Mouse (Mus musculus): ENCODE measurements around the gene Ssu2. TPM values are rescaled to one million over a fixed set of nuclear protein-coding genes. Genes with fewer than 3 reads are reported as not detected.

Ssu2 gene
- 2.0 and 2.6 TPM in 2 replicates for polyA plus RNA-seq (2015; fragmentation: Nextera tagmentation; extraction: Ambion mirVana)

GRCm38 (mm10) chr6:112387947-112388346 is at the start of gene Ssu2:
TSS of gene Ssu2 (minus strand) at chr6:112388023.
- WGBS: 76% methylated on average over 9 of the region's 9 CpGs
- H3K27ac ChIP-seq: no peak within 1 kb of the TSS
- no peaks in the 10 kb centered on the region for H3K9me3 ChIP-seq
- no peak within 1 kb of the TSS for H3K4me2 ChIP-seq (replicated peaks)
- no peak for ATAC-seq (ENCODE audit: low FRiP score, low read depth)
- H3K27me3 ChIP-seq: peaks cover 4% of the 10 kb centered on the region; the same call in 1 of the 2 replicates
- H3K36me3 ChIP-seq: no peaks in the 10 kb centered on the region
- H3K9ac ChIP-seq: no peak within 1 kb of the TSS
- peaks cover 7% of the 10 kb centered on the region for H3K4me1 ChIP-seq
- no peak within 1 kb of the TSS for H3K4me3 ChIP-seq

GRCm38 (mm10) chr6:112426018-112426732 is 38.4 kb upstream of the Ssu2 start:
- Histone ChIP-seq H3K27ac (no peak overlapping the region), H3K4me2 (replicated peaks) (no peak overlapping the region), H3K9ac (no peak overlapping the region), H3K9me3 (0 out of 2 replicates have a peak, but pooled peaks cover 10% of the 10 kb centered on the region), H3K4me1 (no peaks in the 10 kb centered on the region), H3K4me3 (no peak overlapping the region), H3K36me3 (no peaks in the 10 kb centered on the region), H3K27me3 (no peaks in the 10 kb centered on the region)
- no peak for ATAC-seq (ENCODE audit: low FRiP score, low read depth)
- WGBS: 74% methylated on average over 6 of the region's 6 CpGs

GRCm38 (mm10) chr6:112423746-112424501 is 36.1 kb upstream of the Ssu2 start:
- H3K27ac ChIP-seq: no peak overlapping the region
- no peaks in the 10 kb centered on the region for H3K36me3 ChIP-seq
- H3K4me2 ChIP-seq (replicated peaks): no peak overlapping the region
- H3K4me1 ChIP-seq: no peaks in the 10 kb centered on the region
- H3K27me3 ChIP-seq: no peaks in the 10 kb centered on the region
- no peak overlapping the region for H3K9ac ChIP-seq
- no peak overlapping the region for H3K4me3 ChIP-seq
- ATAC-seq (ENCODE audit: low FRiP score, low read depth): no peak
- 79% methylated on average over 8 of the region's 8 CpGs for WGBS
- H3K9me3 ChIP-seq: 0 out of 2 replicates have a peak, but pooled peaks cover 10% of the 10 kb centered on the region

- Histone ChIP-seq H3K27me3 (no peaks in the 10 kb centered on the region), H3K4me3 (no peak overlapping the region), H3K9ac (no peak overlapping the region), H3K4me1 (no peaks in the 10 kb centered on the region), H3K36me3 (no peaks in the 10 kb centered on the region), H3K4me2 (replicated peaks) (no peak overlapping the region), H3K27ac (no peak overlapping the region), H3K9me3 (0 out of 2 replicates have a peak, but pooled peaks cover 10% of the 10 kb centered on the region)
- 93% methylated on average over 1 of the region's 1 CpGs for WGBS
- ATAC-seq (ENCODE audit: low FRiP score, low read depth): no peak
Observed at GRCm38 (mm10) chr6:112420883-112421282, 33.1 kb upstream of the Ssu2 start.

- Histone ChIP-seq H3K4me2 (replicated peaks) (no peak overlapping the region), H3K4me3 (no peak overlapping the region), H3K27me3 (no peaks in the 10 kb centered on the region), H3K9ac (no peak overlapping the region), H3K27ac (no peak overlapping the region), H3K4me1 (no peaks in the 10 kb centered on the region), H3K36me3 (no peaks in the 10 kb centered on the region), H3K9me3 (0 out of 2 replicates have a peak, but pooled peaks cover 10% of the 10 kb centered on the region)
- 80% methylated on average over 9 of the region's 9 CpGs for WGBS
- no peak for ATAC-seq (ENCODE audit: low FRiP score, low read depth)
Observed at GRCm38 (mm10) chr6:112419333-112419732, 31.5 kb upstream of the Ssu2 start.

- H3K27ac ChIP-seq: no peak overlapping the region
- 68% methylated on average over 5 of the region's 5 CpGs for WGBS
- no peaks in the 10 kb centered on the region for H3K4me1 ChIP-seq
- H3K27me3 ChIP-seq: no peaks in the 10 kb centered on the region
- no peaks in the 10 kb centered on the region for H3K36me3 ChIP-seq
- no peak overlapping the region for H3K4me2 ChIP-seq (replicated peaks)
- H3K9ac ChIP-seq: no peak overlapping the region
- no peak for ATAC-seq (ENCODE audit: low FRiP score, low read depth)
- no peaks in the 10 kb centered on the region for H3K9me3 ChIP-seq
- H3K4me3 ChIP-seq: no peak overlapping the region
Observed at GRCm38 (mm10) chr6:112404111-112404510, 16.3 kb upstream of the Ssu2 start.

- Histone ChIP-seq H3K9me3 (no peaks in the 10 kb centered on the region), H3K27ac (no peak overlapping the region), H3K4me2 (replicated peaks) (no peak overlapping the region), H3K36me3 (no peaks in the 10 kb centered on the region), H3K9ac (no peak overlapping the region), H3K4me3 (no peak overlapping the region), H3K4me1 (no peaks in the 10 kb centered on the region), H3K27me3 (no peaks in the 10 kb centered on the region)
- WGBS: 77% methylated on average over 12 of the region's 12 CpGs
- peak; percentile 68 for ATAC-seq (ENCODE audit: low FRiP score, low read depth)
Observed at GRCm38 (mm10) chr6:112401953-112402683, 14.3 kb upstream of the Ssu2 start.

- Histone ChIP-seq H3K4me3 (no peak overlapping the region), H3K4me2 (replicated peaks) (no peak overlapping the region), H3K27me3 (no peaks in the 10 kb centered on the region), H3K27ac (no peak overlapping the region), H3K36me3 (no peaks in the 10 kb centered on the region), H3K9ac (no peak overlapping the region), H3K9me3 (no peaks in the 10 kb centered on the region), H3K4me1 (no peaks in the 10 kb centered on the region)
- no peak for ATAC-seq (ENCODE audit: low FRiP score, low read depth)
- 83% methylated on average over 3 of the region's 3 CpGs for WGBS
Observed at GRCm38 (mm10) chr6:112397351-112397750, 9.5 kb upstream of the Ssu2 start.

GRCm38 (mm10) chr6:112396352-112396751 is 8.5 kb upstream of the Ssu2 start:
- H3K4me1 ChIP-seq: no peaks in the 10 kb centered on the region

GRCm38 (mm10) chr6:112388385-112388784 is 562 bp upstream of the Ssu2 start:
- 85% methylated on average over 3 of the region's 3 CpGs for WGBS
- no peak overlapping the region for H3K4me3 ChIP-seq

More at GRCm38 (mm10) chr6:112396352-112396751, 8.5 kb upstream of the Ssu2 start:
- WGBS: 87% methylated on average over 3 of the region's 3 CpGs
- no peaks in the 10 kb centered on the region for H3K36me3 ChIP-seq
- H3K9me3 ChIP-seq: no peaks in the 10 kb centered on the region
- ATAC-seq (ENCODE audit: low FRiP score, low read depth): no peak
- H3K27ac ChIP-seq: no peak overlapping the region
- H3K4me3 ChIP-seq: no peak overlapping the region
- H3K27me3 ChIP-seq: no peaks in the 10 kb centered on the region
- H3K4me2 ChIP-seq (replicated peaks): no peak overlapping the region
- no peak overlapping the region for H3K9ac ChIP-seq

GRCm38 (mm10) chr6:112386260-112386659 is 1.6 kb downstream of the Ssu2 start:
- ATAC-seq (ENCODE audit: low FRiP score, low read depth): no peak
- WGBS: 57% methylated on average over 2 of the region's 2 CpGs
- H3K9ac ChIP-seq: no peak overlapping the region
- no peaks in the 10 kb centered on the region for H3K9me3 ChIP-seq
- H3K4me2 ChIP-seq (replicated peaks): no peak overlapping the region
- peaks cover 4% of the 10 kb centered on the region; the same call in 1 of the 2 replicates for H3K27me3 ChIP-seq
- H3K4me3 ChIP-seq: no peak overlapping the region
- peaks cover 9% of the 10 kb centered on the region for H3K4me1 ChIP-seq
- no peaks in the 10 kb centered on the region for H3K36me3 ChIP-seq
- H3K27ac ChIP-seq: no peak overlapping the region

More at GRCm38 (mm10) chr6:112388385-112388784, 562 bp upstream of the Ssu2 start:
- ATAC-seq (ENCODE audit: low FRiP score, low read depth): no peak
- H3K27me3 ChIP-seq: peaks cover 4% of the 10 kb centered on the region; the same call in 1 of the 2 replicates
- H3K4me1 ChIP-seq: peaks cover 3% of the 10 kb centered on the region
- no peak overlapping the region for H3K9ac ChIP-seq
- H3K4me2 ChIP-seq (replicated peaks): no peak overlapping the region
- no peak overlapping the region for H3K27ac ChIP-seq
- no peaks in the 10 kb centered on the region for H3K36me3 ChIP-seq
- H3K9me3 ChIP-seq: no peaks in the 10 kb centered on the region

All from limb, embryonic 13.5 days (tissue).